Mouse (Mus musculus): ENCODE data around the gene Chchd2.

Chchd2 gene

DNA sequence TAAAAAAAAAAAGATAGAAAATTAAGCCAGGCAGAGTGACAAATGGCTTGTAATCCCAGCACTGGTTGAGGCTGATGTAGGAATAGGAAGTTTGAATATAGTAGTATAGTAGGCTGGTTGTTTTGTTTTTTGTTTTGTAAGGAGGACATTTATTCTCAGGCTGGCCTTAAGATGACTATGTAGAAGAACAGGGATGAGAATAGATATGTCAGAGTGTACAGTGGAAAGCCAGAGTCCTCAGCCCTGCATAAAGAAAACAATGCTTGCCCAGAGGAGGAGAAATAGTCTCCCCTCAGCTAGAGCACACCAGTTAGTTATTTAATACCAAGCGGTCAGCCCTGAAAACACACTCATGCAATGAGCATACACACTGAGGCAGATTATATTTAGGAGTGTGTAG, 11.2 kb upstream of the Chchd2 start, which contains the start of gene Phkg1:
Gene Phkg1, minus strand, starts transcription at position 101 of the 400 bp plus-strand sequence.
- ChIA-PET CTCF (no interaction called here), POLR2A (interaction anchor here in 2 of 4 experiments (1.2 to 5.5 kb wide), 2 partner anchors 11 to 12 kb away, joined by 4 to 107 read pairs; partner anchors contain the start of gene Chchd2 (in 2 of the 2))

DNA sequence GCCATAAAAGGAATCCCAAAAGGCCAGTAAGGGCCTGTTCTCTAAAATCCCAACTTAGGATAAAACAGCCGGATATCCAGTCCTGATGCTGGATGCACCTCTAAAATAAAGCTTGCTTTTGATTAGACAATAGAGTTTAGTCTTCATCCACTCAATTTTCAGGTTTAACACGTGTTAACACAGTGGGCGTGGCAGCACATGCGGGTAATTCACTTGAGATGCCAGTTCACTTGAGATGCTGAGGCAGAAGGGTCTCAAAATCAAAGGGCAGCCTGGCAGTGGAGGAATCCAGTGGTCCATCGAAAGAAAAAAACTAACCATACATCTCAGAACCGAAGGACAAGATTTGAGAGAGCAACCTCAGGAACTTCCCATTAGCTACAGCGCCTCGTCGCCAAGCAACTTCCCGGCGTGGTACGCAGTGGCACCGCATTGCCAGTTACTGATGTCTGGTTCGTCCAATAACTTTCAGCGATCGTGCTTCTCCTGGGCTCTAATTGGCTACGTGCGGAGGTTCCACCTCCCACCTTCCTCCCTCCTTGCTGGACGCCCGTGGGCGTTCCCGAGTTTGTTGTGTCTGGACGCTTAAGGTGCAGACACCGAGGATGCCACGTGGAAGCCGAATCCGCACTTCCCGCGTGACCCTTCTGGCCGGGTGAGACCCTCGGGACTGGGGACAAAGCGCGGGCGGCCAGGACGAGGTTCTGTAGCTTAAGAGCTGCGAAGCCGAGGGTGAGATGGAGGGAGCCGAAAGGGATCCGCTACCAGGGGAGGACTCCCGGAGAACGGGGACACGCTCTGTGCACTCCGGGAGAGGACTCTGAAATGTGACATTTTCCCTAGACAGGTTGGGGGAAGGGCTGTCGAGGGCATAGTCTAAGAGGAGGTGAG, 8.2 kb upstream of the Chchd2 start, which contains the start of gene Zbed5:
Gene Zbed5, plus strand, starts transcription at position 526 of the 891 bp plus-strand sequence.
- CTCF ChIA-PET = interaction anchor here in 2 of 4 experiments (1.0 to 1.1 kb wide), 2 partner anchors 27 to 31 kb away, joined by 3 to 4 read pairs; no protein-coding TSS in a partner anchor
- POLR2A ChIA-PET = interaction anchor here (0.5 to 5.5 kb wide), 25 partner anchors 8 to 989 kb away, joined by 3 to 107 read pairs (median 5); partner anchors contain the start of genes Chchd2 (in 4 of the 4), Nupr1l (in 1 of the 4), Psph (in 1 of the 4) and Sumf2 (in 1 of the 4)

DNA sequence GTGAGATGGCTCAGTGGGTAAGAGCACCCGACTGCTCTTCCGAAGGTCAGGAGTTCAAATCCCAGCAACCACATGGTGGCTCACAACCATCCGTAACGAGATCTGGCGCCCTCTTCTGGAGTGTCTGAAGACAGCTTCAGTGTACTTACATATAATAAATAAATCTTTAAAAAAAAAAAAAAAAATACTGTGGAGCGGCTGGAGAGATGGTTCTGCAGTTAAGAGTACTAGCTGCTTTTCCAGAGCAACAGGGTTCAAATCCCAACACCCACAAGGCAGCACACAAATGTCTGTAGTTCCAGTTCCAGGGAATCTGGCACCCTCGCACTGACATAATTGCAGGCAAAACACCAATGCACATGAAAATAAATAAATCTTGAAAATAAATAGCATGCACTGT, 3.1 kb upstream of the Chchd2 start:
- CTCF ChIA-PET = interaction anchor here (0.6 to 1.1 kb wide), 10 partner anchors 16 to 820 kb away, joined by 3 to 7 read pairs (median 4); no protein-coding TSS in a partner anchor

DNA sequence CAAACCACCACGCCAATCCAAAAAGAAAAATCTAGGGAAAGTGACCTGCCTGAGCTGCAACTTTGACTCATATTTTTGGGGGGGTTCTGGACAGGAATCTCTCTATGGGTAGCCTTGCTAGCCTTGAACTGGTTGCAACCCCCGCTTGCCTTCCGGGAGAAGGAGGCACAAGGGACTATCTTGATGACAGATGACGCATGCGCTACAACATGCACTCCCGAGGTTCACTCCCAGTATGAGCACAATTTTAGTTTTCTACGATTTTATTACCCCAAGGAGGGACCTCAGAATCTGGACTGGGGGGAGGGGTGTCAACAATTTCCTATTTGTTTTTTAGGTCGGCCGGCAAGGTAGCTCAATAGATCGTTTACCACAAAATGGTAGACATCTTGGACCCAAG, 999 bp downstream of the Chchd2 start:
- ChIA-PET POLR2A (interaction anchor here in 3 of 4 experiments (0.7 to 6.4 kb wide), 33 partner anchors 9 to 370 kb away, joined by 3 to 151 read pairs (median 18); partner anchors contain the start of genes Nupr1l (in 3 of the 3), Zbed5 (in 3 of the 3), Phkg1 (in 2 of the 3) and Sumf2 (in 2 of the 3)), CTCF (interaction anchor here in 3 of 4 experiments (0.6 to 1.4 kb wide), 3 partner anchors 21 to 824 kb away, joined by 3 to 16 read pairs (median 4); no protein-coding TSS in a partner anchor)

More for the DNA sequence above, 3.1 kb upstream of the Chchd2 start:
- POLR2A ChIA-PET = interaction anchor here in 3 of 4 experiments (0.6 to 6.4 kb wide), 15 partner anchors 14 to 730 kb away, joined by 3 to 151 read pairs (median 4); partner anchors contain the start of genes Psph (in 1 of the 3) and Sumf2 (in 1 of the 3)

GRCm38 (mm10) chr5:129879888-129880287, 7.4 kb downstream of the Chchd2 start:
- ChIA-PET CTCF (interaction anchor here in 1 of 4 experiments (1.0 kb wide), 1 partner anchor 100 kb away, joined by 3 read pairs; no protein-coding TSS in a partner anchor), POLR2A (interaction anchor here (1.0 to 13.6 kb wide), 11 partner anchors 8 to 377 kb away, joined by 3 to 164 read pairs (median 5); partner anchors contain the start of genes Sumf2 (in 2 of the 4), Chchd2 (in 1 of the 4) and Psph (in 1 of the 4))

DNA sequence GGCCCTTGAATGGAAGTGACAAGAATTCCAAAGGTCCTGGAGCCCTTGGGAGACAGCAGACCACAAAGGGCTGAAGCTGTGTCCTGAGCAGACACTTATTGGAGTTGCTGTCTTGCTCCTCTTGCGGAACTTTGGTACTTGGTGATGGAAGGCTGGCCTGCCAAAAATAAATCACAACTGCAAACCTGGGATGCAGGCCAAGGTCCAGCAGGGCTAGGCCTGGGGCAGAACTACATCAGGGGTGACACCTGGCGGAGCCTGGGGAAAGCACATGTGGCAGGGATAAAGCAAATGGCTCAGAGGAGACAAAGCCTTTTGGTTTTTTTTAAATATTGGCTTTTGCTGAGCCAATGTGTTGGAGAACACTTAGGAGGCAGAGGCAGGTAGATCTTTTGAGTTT, 8.3 kb downstream of the Chchd2 start:
- CTCF ChIA-PET = interaction anchor here in 1 of 4 experiments (0.7 kb wide), 1 partner anchor 882 kb away, joined by 4 read pairs; no protein-coding TSS in a partner anchor
- POLR2A ChIA-PET = interaction anchor here in 3 of 4 experiments (1.0 to 13.6 kb wide), 6 partner anchors 8 to 32 kb away, joined by 3 to 164 read pairs (median 99); partner anchors contain the start of genes Chchd2 (in 2 of the 3) and Sumf2 (in 2 of the 3)

- POLR2A ChIA-PET = interaction anchor here (0.6 to 13.6 kb wide), 15 partner anchors 8 to 105 kb away, joined by 3 to 164 read pairs (median 8); partner anchors contain the start of genes Chchd2 (in 4 of the 4), Sumf2 (in 2 of the 4) and Psph (in 1 of the 4)
- CTCF ChIA-PET = interaction anchor here in 3 of 4 experiments (0.7 to 2.8 kb wide), 4 partner anchors 13 to 783 kb away, joined by 3 to 6 read pairs (median 4); partner anchors contain the start of gene Sumf2 (in 1 of the 3)
Measured at GRCm38 (mm10) chr5:129877731-129878455, 9.4 kb downstream of the Chchd2 start.

- ChIA-PET CTCF (interaction anchor here in 3 of 4 experiments (0.7 to 3.6 kb wide), 9 partner anchors 9 to 812 kb away, joined by 3 to 24 read pairs (median 5); no protein-coding TSS in a partner anchor), POLR2A (interaction anchor here (0.7 to 13.6 kb wide), 23 partner anchors 10 to 385 kb away, joined by 3 to 164 read pairs (median 7); partner anchors contain the start of genes Chchd2 (in 3 of the 4), Sumf2 (in 2 of the 4), Zbed5 (in 2 of the 4) and Psph (in 1 of the 4))
Measured at GRCm38 (mm10) chr5:129875098-129875497, 12.2 kb downstream of the Chchd2 start.

GRCm38 (mm10) chr5:129873942-129874341, 13.3 kb downstream of the Chchd2 start:
- POLR2A ChIA-PET = interaction anchor here (0.6 to 13.6 kb wide), 26 partner anchors 9 to 95 kb away, joined by 3 to 164 read pairs (median 7); partner anchors contain the start of genes Chchd2 (in 4 of the 4), Psph (in 2 of the 4), Sumf2 (in 2 of the 4) and Zbed5 (in 2 of the 4)
- CTCF ChIA-PET = interaction anchor here in 3 of 4 experiments (1.0 to 3.6 kb wide), 7 partner anchors 9 to 95 kb away, joined by 3 to 24 read pairs (median 4); no protein-coding TSS in a partner anchor

- POLR2A ChIA-PET = interaction anchor here in 3 of 4 experiments (1.0 to 13.6 kb wide), 5 partner anchors 9 to 21 kb away, joined by 3 to 164 read pairs (median 5); partner anchors contain the start of genes Chchd2 (in 2 of the 3) and Sumf2 (in 1 of the 3)
Measured at GRCm38 (mm10) chr5:129871238-129871637, 16.0 kb downstream of the Chchd2 start.

GRCm38 (mm10) chr5:129869238-129869995, 17.9 kb downstream of the Chchd2 start:
- POLR2A ChIA-PET = interaction anchor here (0.6 to 13.6 kb wide), 25 partner anchors 8 to 586 kb away, joined by 3 to 164 read pairs (median 4); partner anchors contain the start of genes Sumf2 (in 4 of the 4), Chchd2 (in 3 of the 4), Nipsnap2 (in 1 of the 4) and Psph (in 1 of the 4)
- CTCF ChIA-PET = interaction anchor here in 2 of 4 experiments (0.5 to 1.0 kb wide), 2 partner anchors 144 to 147 kb away, joined by 3 to 6 read pairs; partner anchors contain the start of gene Nipsnap2 (in 1 of the 2)

More at GRCm38 (mm10) chr5:129871238-129871637, 16.0 kb downstream of the Chchd2 start:
- CTCF ChIA-PET = no interaction called here

DNA sequence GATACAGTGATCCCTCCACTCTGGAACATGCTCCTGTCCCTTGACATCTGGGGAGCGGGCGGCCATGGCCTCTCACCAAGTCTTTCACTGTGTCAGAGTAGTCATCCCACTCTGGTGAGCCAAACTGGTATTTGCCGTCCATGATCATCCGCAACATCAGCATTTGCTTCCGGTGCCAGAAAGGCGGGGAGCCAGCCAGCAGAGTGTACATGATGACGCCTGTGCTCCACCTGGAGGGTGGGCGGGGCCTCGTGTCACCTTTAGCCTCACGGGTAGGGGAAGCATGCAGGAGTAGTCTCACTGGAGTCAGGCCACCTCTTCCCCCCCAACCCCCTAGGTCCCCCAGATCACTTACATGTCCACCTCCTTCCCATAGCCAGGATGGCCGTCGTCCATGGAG, 21.4 kb downstream of the Chchd2 start:
- ChIA-PET POLR2A (interaction anchor here in 3 of 4 experiments (0.7 to 7.5 kb wide), 11 partner anchors 10 to 77 kb away, joined by 3 to 107 read pairs (median 12); partner anchors contain the start of genes Chchd2 (in 3 of the 3) and Sumf2 (in 2 of the 3)), CTCF (interaction anchor here in 2 of 4 experiments (0.6 to 1.0 kb wide), 4 partner anchors 9 to 172 kb away, joined by 3 to 6 read pairs (median 4); no protein-coding TSS in a partner anchor)

DNA sequence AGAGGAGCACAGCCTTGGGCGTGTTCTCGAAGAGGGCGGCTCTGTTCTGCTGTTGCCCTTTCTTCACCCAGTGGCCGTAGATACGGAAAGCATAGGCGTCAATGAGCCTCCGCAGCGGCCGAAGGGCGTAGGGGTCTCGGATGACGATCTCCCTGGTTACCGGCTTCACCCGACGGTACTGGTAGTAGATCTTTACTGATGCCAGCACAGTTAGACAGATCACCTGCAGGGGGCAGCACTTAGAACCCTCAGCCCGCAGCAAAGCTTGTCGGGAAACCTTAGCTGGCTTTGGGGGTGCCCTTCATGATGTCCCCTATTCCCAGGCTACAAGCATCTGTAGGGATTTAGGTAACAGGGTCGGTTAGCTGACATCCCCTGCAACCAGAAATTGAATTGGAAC, 22.8 kb downstream of the Chchd2 start:
- ChIA-PET POLR2A (interaction anchor here (0.6 to 7.5 kb wide), 28 partner anchors 9 to 392 kb away, joined by 3 to 107 read pairs (median 4); partner anchors contain the start of genes Sumf2 (in 4 of the 4), Chchd2 (in 3 of the 4) and Psph (in 2 of the 4)), CTCF (interaction anchor here (0.5 to 2.5 kb wide), 27 partner anchors 8 to 1264 kb away, joined by 3 to 24 read pairs (median 4); partner anchors contain the start of genes Chchd2 (in 2 of the 4), Sumf2 (in 2 of the 4) and Zbed5 (in 1 of the 4))

GRCm38 (mm10) chr5:129862325-129862724, 24.9 kb downstream of the Chchd2 start:
- POLR2A ChIA-PET = interaction anchor here in 3 of 4 experiments (0.5 to 7.5 kb wide), 21 partner anchors 9 to 555 kb away, joined by 3 to 107 read pairs (median 5); partner anchors contain the start of genes Chchd2 (in 3 of the 3), Sumf2 (in 3 of the 3) and Psph (in 2 of the 3)
- CTCF ChIA-PET = interaction anchor here in 3 of 4 experiments (0.6 to 2.1 kb wide), 5 partner anchors 10 to 138 kb away, joined by 3 to 5 read pairs (median 3); no protein-coding TSS in a partner anchor

GRCm38 (mm10) chr5:129856414-129856813, 30.9 kb downstream of the Chchd2 start:
- ChIA-PET CTCF (interaction anchor here in 3 of 4 experiments (0.6 to 2.3 kb wide), 6 partner anchors 8 to 356 kb away, joined by 3 to 9 read pairs (median 5); partner anchors contain the start of gene Sumf2 (in 1 of the 3)), POLR2A (interaction anchor here in 2 of 4 experiments (0.7 to 12.9 kb wide), 13 partner anchors 8 to 96 kb away, joined by 3 to 395 read pairs (median 12); partner anchors contain the start of genes Chchd2 (in 2 of the 2), Psph (in 2 of the 2) and Sumf2 (in 2 of the 2))

Measured in embryonic stem cell, embryonic (primary cell).